Mouse (Mus musculus) ES-Bruce4 (cell line): ENCODE results near the gene Heatr5a. TPM values are rescaled to one million over a fixed set of nuclear protein-coding genes. Genes with fewer than 3 reads are reported as not detected.

Experiments used
- H3K27ac ChIP-seq: 2 replicates; pipeline ENCODE4 v1.5.1; 2012; ENCODE audit warnings: low read length, inconsistent platforms; ENCODE audit not compliant: insufficient read depth
- H3K27me3 ChIP-seq: 2 replicates; pipeline ENCODE4 v1.6.1; 2012; ENCODE audit warnings: mild to moderate bottlenecking, low read length, inconsistent platforms; ENCODE audit not compliant: control insufficient read depth, poor library complexity, insufficient read depth, severe bottlenecking
- H3K36me3 ChIP-seq: 2 replicates; pipeline ENCODE4 v1.6.1; 2012; ENCODE audit warnings: inconsistent platforms, mild to moderate bottlenecking, low read length, moderate library complexity; ENCODE audit not compliant: control insufficient read depth, poor library complexity, insufficient read depth, severe bottlenecking
- H3K4me1 ChIP-seq: one replicate; pipeline ENCODE4 v1.8.1; 2011; ENCODE audit warnings: low read length; ENCODE audit not compliant: control insufficient read depth, insufficient read depth
- H3K4me3 ChIP-seq: 2 replicates; pipeline ENCODE4 v1.5.1; 2011; ENCODE audit warnings: low read depth, mild to moderate bottlenecking, low read length
- H3K9ac ChIP-seq: 2 replicates; pipeline ENCODE4 v1.6.1; 2012; ENCODE audit warnings: low read depth, mild to moderate bottlenecking, inconsistent platforms; ENCODE audit not compliant: poor library complexity, severe bottlenecking
- H3K9me3 ChIP-seq: replicated peaks from 2 replicates; pipeline ENCODE4 v1.6.1; 2012; ENCODE audit warnings: mild to moderate bottlenecking, low read length, inconsistent platforms; ENCODE audit not compliant: control insufficient read depth, poor library complexity, insufficient read depth, severe bottlenecking
- CTCF ChIP-seq: IDR thresholded peaks from one replicate; pipeline ENCODE4 v1.8.1; 2011; ENCODE audit warnings: low read depth, low read length
- EP300 ChIP-seq: IDR thresholded peaks from 2 replicates; pipeline ENCODE4 v1.6.1; 2011; ENCODE audit warnings: low read depth, low read length; ENCODE audit not compliant: insufficient read depth
- POLR2A ChIP-seq: IDR thresholded peaks from one replicate; pipeline ENCODE4 v1.8.1; 2011; ENCODE audit warnings: low read length; ENCODE audit not compliant: insufficient read depth
- polyA plus RNA-seq: library from polyadenylated mRNA; stranded (reverse); fragments of >200 nt; gene quantifications from 2 replicates; pipeline ENCODE4 v1.2.4, GENCODE M21; 2011; ENCODE audit warnings: low read depth; ENCODE audit not compliant: missing spikeins, insufficient read depth, insufficient read length

Gene Heatr5a
- polyA plus RNA-seq, 1 experiment = 36.3 TPM

- peaks cover 9% of the 10 kb centered on the region; the same call in 1 of the 2 replicates for H3K9me3 ChIP-seq
- no peaks in the 10 kb centered on the region for H3K36me3 ChIP-seq
- H3K4me3 ChIP-seq = no peak overlapping the region
- no peak overlapping the region for H3K27ac ChIP-seq
- TF ChIP-seq EP300 = no peak
- TF ChIP-seq POLR2A = no peak
- no peak for TF ChIP-seq CTCF
- H3K4me1 ChIP-seq = no peaks in the 10 kb centered on the region
- H3K9ac ChIP-seq = no peak overlapping the region
- H3K27me3 ChIP-seq = no peaks in the 10 kb centered on the region
Observed at GRCm38 (mm10) chr12:51985163-51985748, 14.1 kb upstream of the Heatr5a start.

GRCm38 (mm10) chr12:51983625-51984024, 12.5 kb upstream of the Heatr5a start:
- Histone ChIP-seq H3K4me1 (no peaks in the 10 kb centered on the region), H3K27ac (no peak overlapping the region), H3K27me3 (no peaks in the 10 kb centered on the region), H3K36me3 (no peaks in the 10 kb centered on the region), H3K9ac (no peak overlapping the region), H3K4me3 (no peak overlapping the region), H3K9me3 (peaks cover 9% of the 10 kb centered on the region; the same call in 1 of the 2 replicates)
- TF ChIP-seq EP300 (no peak), CTCF (no peak), POLR2A (no peak)

GRCm38 (mm10) chr12:51976531-51976930, 5.4 kb upstream of the Heatr5a start:
- Histone ChIP-seq H3K4me1 (no peaks in the 10 kb centered on the region), H3K27ac (no peak overlapping the region), H3K9me3 (no peaks in the 10 kb centered on the region), H3K4me3 (peak overlapping the region; percentile 38; the same call in 1 of the 2 replicates), H3K9ac (no peak overlapping the region), H3K36me3 (no peaks in the 10 kb centered on the region), H3K27me3 (no peaks in the 10 kb centered on the region)
- TF ChIP-seq EP300 (no peak), POLR2A (no peak), CTCF (no peak)

GRCm38 (mm10) chr12:51974381-51974780, 3.3 kb upstream of the Heatr5a start:
- Histone ChIP-seq H3K36me3 (no peaks in the 10 kb centered on the region), H3K27ac (no peak overlapping the region), H3K9ac (no peak overlapping the region), H3K4me1 (no peaks in the 10 kb centered on the region), H3K4me3 (no peak overlapping the region), H3K9me3 (no peaks in the 10 kb centered on the region), H3K27me3 (no peaks in the 10 kb centered on the region)
- TF ChIP-seq CTCF (no peak), EP300 (no peak), POLR2A (no peak)

GRCm38 (mm10) chr12:51972269-51973065, 1.3 kb upstream of the Heatr5a start:
- no peak overlapping the region for H3K4me3 ChIP-seq
- H3K27ac ChIP-seq = no peak overlapping the region
- TF ChIP-seq CTCF (peak; percentile 37), EP300 (no peak)

GRCm38 (mm10) chr12:51970352-51971069, 610 bp downstream of the Heatr5a start:
- Histone ChIP-seq H3K27ac (no peak overlapping the region), H3K4me1 (no peaks in the 10 kb centered on the region), H3K9me3 (no peaks in the 10 kb centered on the region), H3K4me3 (peak overlapping the region; percentile 77), H3K27me3 (no peaks in the 10 kb centered on the region), H3K9ac (peak overlapping the region; percentile 84), H3K36me3 (no peaks in the 10 kb centered on the region)
- TF ChIP-seq EP300 = no peak
- TF ChIP-seq CTCF = no peak
- TF ChIP-seq POLR2A = no peak

More at GRCm38 (mm10) chr12:51972269-51973065, 1.3 kb upstream of the Heatr5a start:
- no peaks in the 10 kb centered on the region for H3K27me3 ChIP-seq
- H3K36me3 ChIP-seq = no peaks in the 10 kb centered on the region
- no peak overlapping the region for H3K9ac ChIP-seq
- no peaks in the 10 kb centered on the region for H3K4me1 ChIP-seq
- H3K9me3 ChIP-seq = no peaks in the 10 kb centered on the region
